Mouse (Mus musculus): ENCODE results near the gene Gm13287. TPM values are rescaled to one million over a fixed set of nuclear protein-coding genes. Genes with fewer than 3 reads are reported as not detected.
"Not testable (repeated sequence)": the region's sequence is repeated elsewhere in the genome, so short reads cannot be mapped to it uniquely, and the experiment has no call there.

The Gm13287 gene
- polyA plus RNA-seq, 1 experiment from 2014 or later = not detected

DNA sequence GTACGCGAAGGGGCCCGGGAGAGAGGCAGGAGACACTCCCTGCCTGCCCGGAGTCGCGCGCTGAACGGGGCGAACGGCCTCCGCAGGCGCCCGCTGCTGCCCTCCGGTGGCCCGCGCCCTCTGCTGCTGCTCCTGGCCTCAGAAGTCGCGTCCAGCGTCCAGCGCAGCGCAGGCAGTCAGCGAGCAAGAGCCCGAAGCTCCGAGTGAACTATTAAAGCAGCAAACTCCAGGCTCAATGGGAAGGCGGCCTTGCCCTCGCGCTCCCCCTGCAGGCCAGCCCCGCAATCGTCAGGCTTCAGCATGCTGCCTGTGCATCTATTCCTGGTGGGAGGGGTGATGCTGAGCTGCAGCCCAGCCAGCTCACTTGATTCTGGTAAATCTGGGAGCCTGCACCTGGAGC is 26.4 kb upstream of the Gm13287 start, which contains the start of gene Gm13289:
Gene Gm13289, plus strand, starts transcription at position 301 of the 400 bp plus-strand sequence.
- ATAC-seq (ENCODE audit: insufficient number of reproducible peaks, low FRiP score, low TSS enrichment, low read depth); H3K4me2 ChIP-seq (replicated peaks); H3K9ac ChIP-seq; H3K4me1 ChIP-seq; H3K9me3 ChIP-seq (replicated peaks); H3K27ac ChIP-seq (replicated peaks); H3K36me3 ChIP-seq; H3K27me3 ChIP-seq; H3K4me3 ChIP-seq (replicated peaks): not testable (repeated sequence)
- no CpG with 5 or more reads among the region's 29 CpGs for WGBS

DNA sequence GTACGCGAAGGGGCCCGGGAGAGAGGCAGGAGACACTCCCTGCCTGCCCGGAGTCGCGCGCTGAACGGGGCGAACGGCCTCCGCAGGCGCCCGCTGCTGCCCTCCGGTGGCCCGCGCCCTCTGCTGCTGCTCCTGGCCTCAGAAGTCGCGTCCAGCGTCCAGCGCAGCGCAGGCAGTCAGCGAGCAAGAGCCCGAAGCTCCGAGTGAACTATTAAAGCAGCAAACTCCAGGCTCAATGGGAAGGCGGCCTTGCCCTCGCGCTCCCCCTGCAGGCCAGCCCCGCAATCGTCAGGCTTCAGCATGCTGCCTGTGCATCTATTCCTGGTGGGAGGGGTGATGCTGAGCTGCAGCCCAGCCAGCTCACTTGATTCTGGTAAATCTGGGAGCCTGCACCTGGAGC is 23.5 kb upstream of the Gm13287 start, which contains the start of gene Gm13272:
Gene Gm13272, plus strand, starts transcription at position 301 of the 400 bp plus-strand sequence.
- H3K9ac ChIP-seq; H3K4me1 ChIP-seq; H3K27me3 ChIP-seq; H3K27ac ChIP-seq (replicated peaks); H3K36me3 ChIP-seq; H3K9me3 ChIP-seq (replicated peaks); H3K4me3 ChIP-seq (replicated peaks); H3K4me2 ChIP-seq (replicated peaks); ATAC-seq (ENCODE audit: insufficient number of reproducible peaks, low FRiP score, low TSS enrichment, low read depth): not testable (repeated sequence)
- no CpG with 5 or more reads among the region's 29 CpGs for WGBS

DNA sequence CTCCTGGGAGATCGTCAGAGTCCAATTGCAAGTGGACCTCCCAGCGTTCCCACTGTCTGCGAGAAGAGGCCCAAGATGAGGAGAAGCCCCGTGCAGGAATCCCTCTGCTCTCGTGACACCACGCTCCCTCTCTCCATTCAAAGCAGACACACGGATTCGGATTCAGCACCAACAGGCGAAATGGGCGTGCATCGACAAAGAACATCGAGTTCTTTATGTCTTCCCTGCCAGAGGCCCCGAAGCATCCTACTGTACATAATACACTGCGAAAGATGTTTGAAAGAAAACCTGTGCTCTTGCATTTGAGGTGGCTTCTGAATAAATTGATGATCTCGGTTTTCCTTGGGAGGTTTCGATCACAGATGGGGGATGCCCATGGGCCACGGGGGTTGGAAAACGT is 22.7 kb upstream of the Gm13287 start:
- not testable (repeated sequence) for H3K27ac ChIP-seq (replicated peaks)

DNA sequence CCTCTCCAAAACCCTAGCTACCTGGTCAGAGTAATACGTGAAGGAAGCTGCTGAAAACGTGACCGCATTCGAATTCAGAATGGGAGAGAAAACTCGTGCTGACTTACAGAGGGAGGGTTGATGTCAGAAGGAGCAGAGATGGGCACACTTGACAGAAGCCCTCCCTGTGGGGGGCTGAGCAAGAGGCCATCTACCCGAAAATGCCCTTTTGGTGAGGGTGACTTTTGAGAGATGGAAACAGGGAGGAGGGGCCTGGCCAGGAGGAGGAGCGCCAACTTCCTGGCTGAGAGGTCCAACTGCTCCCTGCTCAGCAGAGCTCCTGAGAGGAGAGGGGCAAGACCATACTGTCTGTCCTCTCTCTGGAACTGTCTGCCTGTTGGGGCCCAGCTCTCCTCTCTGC is 21.2 kb upstream of the Gm13287 start, which contains the start of gene Ifnz:
Gene Ifnz, plus strand, starts transcription at position 301 of the 400 bp plus-strand sequence.
- H3K36me3 ChIP-seq; ATAC-seq (ENCODE audit: insufficient number of reproducible peaks, low FRiP score, low TSS enrichment, low read depth); H3K27me3 ChIP-seq; H3K9ac ChIP-seq; H3K4me1 ChIP-seq; H3K9me3 ChIP-seq (replicated peaks): not testable (repeated sequence)
- Histone ChIP-seq H3K4me2 (replicated peaks) (peak within 1 kb of the TSS; percentile 39), H3K4me3 (replicated peaks) (peak within 1 kb of the TSS; percentile 28), H3K27ac (replicated peaks) (peak within 1 kb of the TSS; percentile 68)
- 13% methylated on average over 4 of the region's 7 CpGs for WGBS

More for the DNA sequence above, 22.7 kb upstream of the Gm13287 start:
- H3K9me3 ChIP-seq (replicated peaks); H3K27me3 ChIP-seq; H3K36me3 ChIP-seq; H3K4me1 ChIP-seq; H3K4me2 ChIP-seq (replicated peaks); H3K9ac ChIP-seq; ATAC-seq (ENCODE audit: insufficient number of reproducible peaks, low FRiP score, low TSS enrichment, low read depth); H3K4me3 ChIP-seq (replicated peaks): not testable (repeated sequence)
- 47% methylated on average over 16 of the region's 18 CpGs for WGBS

DNA sequence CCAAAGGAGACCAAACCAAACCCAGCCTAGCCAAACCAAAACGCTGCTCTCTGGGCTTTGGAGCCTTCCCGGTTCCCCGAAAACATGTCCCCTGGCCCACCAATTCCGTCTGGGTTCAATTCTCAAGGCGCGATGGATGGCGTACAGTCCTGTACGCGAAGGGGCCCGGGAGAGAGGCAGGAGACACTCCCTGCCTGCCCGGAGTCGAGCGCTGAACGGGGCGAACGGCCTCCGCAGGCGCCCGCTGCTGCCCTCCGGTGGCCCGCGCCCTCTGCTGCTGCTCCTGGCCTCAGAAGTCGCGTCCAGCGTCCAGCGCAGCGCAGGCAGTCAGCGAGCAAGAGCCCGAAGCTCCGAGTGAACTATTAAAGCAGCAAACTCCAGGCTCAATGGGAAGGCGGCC is 20.7 kb upstream of the Gm13287 start:
- H3K9ac ChIP-seq; ATAC-seq (ENCODE audit: insufficient number of reproducible peaks, low FRiP score, low TSS enrichment, low read depth); H3K4me1 ChIP-seq; H3K36me3 ChIP-seq; H3K9me3 ChIP-seq (replicated peaks); H3K27me3 ChIP-seq: not testable (repeated sequence)
- Histone ChIP-seq H3K4me2 (replicated peaks) (peak overlapping the region; percentile 39), H3K27ac (replicated peaks) (peak overlapping the region; percentile 68), H3K4me3 (replicated peaks) (peak overlapping the region; percentile 28)
- WGBS = 0% methylated on average over 3 of the region's 31 CpGs

DNA sequence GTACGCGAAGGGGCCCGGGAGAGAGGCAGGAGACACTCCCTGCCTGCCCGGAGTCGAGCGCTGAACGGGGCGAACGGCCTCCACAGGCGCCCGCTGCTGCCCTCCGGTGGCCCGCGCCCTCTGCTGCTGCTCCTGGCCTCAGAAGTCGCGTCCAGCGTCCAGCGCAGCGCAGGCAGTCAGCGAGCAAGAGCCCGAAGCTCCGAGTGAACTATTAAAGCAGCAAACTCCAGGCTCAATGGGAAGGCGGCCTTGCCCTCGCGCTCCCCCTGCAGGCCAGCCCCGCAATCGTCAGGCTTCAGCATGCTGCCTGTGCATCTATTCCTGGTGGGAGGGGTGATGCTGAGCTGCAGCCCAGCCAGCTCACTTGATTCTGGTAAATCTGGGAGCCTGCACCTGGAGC is 17.6 kb upstream of the Gm13287 start, which contains the start of gene Gm13276:
Gene Gm13276, plus strand, starts transcription at position 301 of the 400 bp plus-strand sequence.
- WGBS = no CpG with 5 or more reads among the region's 27 CpGs
- ATAC-seq (ENCODE audit: insufficient number of reproducible peaks, low FRiP score, low TSS enrichment, low read depth); H3K36me3 ChIP-seq; H3K4me1 ChIP-seq; H3K4me2 ChIP-seq (replicated peaks); H3K9me3 ChIP-seq (replicated peaks); H3K27ac ChIP-seq (replicated peaks); H3K9ac ChIP-seq; H3K27me3 ChIP-seq; H3K4me3 ChIP-seq (replicated peaks): not testable (repeated sequence)

DNA sequence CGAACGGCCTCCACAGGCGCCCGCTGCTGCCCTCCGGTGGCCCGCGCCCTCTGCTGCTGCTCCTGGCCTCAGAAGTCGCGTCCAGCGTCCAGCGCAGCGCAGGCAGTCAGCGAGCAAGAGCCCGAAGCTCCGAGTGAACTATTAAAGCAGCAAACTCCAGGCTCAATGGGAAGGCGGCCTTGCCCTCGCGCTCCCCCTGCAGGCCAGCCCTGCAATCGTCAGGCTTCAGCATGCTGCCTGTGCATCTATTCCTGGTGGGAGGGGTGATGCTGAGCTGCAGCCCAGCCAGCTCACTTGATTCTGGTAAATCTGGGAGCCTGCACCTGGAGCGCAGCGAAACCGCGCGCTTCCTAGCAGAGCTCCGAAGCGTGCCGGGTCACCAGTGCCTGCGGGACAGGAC is 14.7 kb upstream of the Gm13287 start, which contains the start of gene Gm13277:
Gene Gm13277, plus strand, starts transcription at position 231 of the 400 bp plus-strand sequence.
- H3K27me3 ChIP-seq; ATAC-seq (ENCODE audit: insufficient number of reproducible peaks, low FRiP score, low TSS enrichment, low read depth); H3K4me2 ChIP-seq (replicated peaks); H3K9me3 ChIP-seq (replicated peaks); H3K36me3 ChIP-seq; H3K9ac ChIP-seq; H3K27ac ChIP-seq (replicated peaks); H3K4me3 ChIP-seq (replicated peaks); H3K4me1 ChIP-seq: not testable (repeated sequence)
- WGBS = 0% methylated on average over 4 of the region's 28 CpGs

DNA sequence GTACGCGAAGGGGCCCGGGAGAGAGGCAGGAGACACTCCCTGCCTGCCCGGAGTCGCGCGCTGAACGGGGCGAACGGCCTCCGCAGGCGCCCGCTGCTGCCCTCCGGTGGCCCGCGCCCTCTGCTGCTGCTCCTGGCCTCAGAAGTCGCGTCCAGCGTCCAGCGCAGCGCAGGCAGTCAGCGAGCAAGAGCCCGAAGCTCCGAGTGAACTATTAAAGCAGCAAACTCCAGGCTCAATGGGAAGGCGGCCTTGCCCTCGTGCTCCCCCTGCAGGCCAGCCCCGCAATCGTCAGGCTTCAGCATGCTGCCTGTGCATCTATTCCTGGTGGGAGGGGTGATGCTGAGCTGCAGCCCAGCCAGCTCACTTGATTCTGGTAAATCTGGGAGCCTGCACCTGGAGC is 11.8 kb upstream of the Gm13287 start, which contains the start of gene Gm13278:
Gene Gm13278, plus strand, starts transcription at position 301 of the 400 bp plus-strand sequence.
- H3K27me3 ChIP-seq = not testable (repeated sequence)
- WGBS = no CpG with 5 or more reads among the region's 28 CpGs

DNA sequence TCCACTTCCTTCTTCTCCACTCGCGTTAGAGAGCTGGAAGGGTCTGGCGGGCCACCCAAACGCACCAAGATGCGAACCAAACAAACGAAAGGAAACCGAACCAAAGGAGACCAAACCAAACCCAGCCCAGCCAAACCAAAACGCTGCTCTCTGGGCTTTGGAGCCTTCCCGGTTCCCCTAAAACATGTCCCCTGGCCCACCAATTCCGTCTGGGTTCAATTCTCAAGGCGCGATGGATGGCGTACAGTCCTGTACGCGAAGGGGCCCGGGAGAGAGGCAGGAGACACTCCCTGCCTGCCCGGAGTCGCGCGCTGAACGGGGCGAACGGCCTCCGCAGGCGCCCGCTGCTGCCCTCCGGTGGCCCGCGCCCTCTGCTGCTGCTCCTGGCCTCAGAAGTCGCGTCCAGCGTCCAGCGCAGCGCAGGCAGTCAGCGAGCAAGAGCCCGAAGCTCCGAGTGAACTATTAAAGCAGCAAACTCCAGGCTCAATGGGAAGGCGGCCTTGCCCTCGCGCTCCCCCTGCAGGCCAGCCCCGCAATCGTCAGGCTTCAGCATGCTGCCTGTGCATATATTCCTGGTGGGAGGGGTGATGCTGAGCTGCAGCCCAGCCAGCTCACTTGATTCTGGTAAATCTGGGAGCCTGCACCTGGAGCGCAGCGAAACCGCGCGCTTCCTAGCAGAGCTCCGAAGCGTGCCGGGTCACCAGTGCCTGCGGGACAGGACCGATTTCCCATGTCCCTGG is 8.9 kb upstream of the Gm13287 start, which contains the start of gene Gm13275:
Gene Gm13275, plus strand, starts transcription at position 552 of the 740 bp plus-strand sequence.
- H3K9me3 ChIP-seq (replicated peaks); H3K27me3 ChIP-seq; H3K27ac ChIP-seq (replicated peaks); H3K36me3 ChIP-seq; H3K4me2 ChIP-seq (replicated peaks); H3K4me1 ChIP-seq; ATAC-seq (ENCODE audit: insufficient number of reproducible peaks, low FRiP score, low TSS enrichment, low read depth); H3K4me3 ChIP-seq (replicated peaks); H3K9ac ChIP-seq: not testable (repeated sequence)
- whole genome bisulfite sequencing = 0% methylated on average over 9 of the region's 52 CpGs

More for the DNA sequence above, 11.8 kb upstream of the Gm13287 start, which contains the start of gene Gm13278:
- H3K4me1 ChIP-seq; H3K4me3 ChIP-seq (replicated peaks); H3K9me3 ChIP-seq (replicated peaks); ATAC-seq (ENCODE audit: insufficient number of reproducible peaks, low FRiP score, low TSS enrichment, low read depth); H3K36me3 ChIP-seq; H3K4me2 ChIP-seq (replicated peaks); H3K27ac ChIP-seq (replicated peaks); H3K9ac ChIP-seq: not testable (repeated sequence)

DNA sequence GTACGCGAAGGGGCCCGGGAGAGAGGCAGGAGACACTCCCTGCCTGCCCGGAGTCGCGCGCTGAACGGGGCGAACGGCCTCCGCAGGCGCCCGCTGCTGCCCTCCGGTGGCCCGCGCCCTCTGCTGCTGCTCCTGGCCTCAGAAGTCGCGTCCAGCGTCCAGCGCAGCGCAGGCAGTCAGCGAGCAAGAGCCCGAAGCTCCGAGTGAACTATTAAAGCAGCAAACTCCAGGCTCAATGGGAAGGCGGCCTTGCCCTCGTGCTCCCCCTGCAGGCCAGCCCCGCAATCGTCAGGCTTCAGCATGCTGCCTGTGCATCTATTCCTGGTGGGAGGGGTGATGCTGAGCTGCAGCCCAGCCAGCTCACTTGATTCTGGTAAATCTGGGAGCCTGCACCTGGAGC is 6.0 kb upstream of the Gm13287 start, which contains the start of gene Gm13279:
Gene Gm13279, plus strand, starts transcription at position 301 of the 400 bp plus-strand sequence.
- H3K4me3 ChIP-seq (replicated peaks); H3K36me3 ChIP-seq; H3K4me2 ChIP-seq (replicated peaks); H3K9me3 ChIP-seq (replicated peaks); H3K4me1 ChIP-seq; H3K9ac ChIP-seq; ATAC-seq (ENCODE audit: insufficient number of reproducible peaks, low FRiP score, low TSS enrichment, low read depth); H3K27me3 ChIP-seq; H3K27ac ChIP-seq (replicated peaks): not testable (repeated sequence)
- no CpG with 5 or more reads among the region's 28 CpGs for WGBS

DNA sequence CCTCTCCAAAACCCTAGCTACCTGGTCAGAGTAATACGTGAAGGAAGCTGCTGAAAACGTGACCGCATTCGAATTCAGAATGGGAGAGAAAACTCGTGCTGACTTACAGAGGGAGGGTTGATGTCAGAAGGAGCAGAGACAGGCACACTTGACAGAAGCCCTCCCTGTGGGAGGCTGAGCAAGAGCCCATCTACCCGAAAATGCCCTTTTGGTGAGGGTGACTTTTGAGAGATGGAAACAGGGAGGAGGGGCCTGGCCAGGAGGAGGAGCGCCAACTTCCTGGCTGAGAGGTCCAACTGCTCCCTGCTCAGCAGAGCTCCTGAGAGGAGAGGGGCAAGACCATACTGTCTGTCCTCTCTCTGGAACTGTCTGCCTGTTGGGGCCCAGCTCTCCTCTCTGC is 3.7 kb upstream of the Gm13287 start, which contains the start of gene Gm13285:
Gene Gm13285, plus strand, starts transcription at position 301 of the 400 bp plus-strand sequence.
- H3K36me3 ChIP-seq; H3K9me3 ChIP-seq (replicated peaks); H3K9ac ChIP-seq; H3K4me2 ChIP-seq (replicated peaks); H3K4me3 ChIP-seq (replicated peaks); H3K27me3 ChIP-seq; H3K4me1 ChIP-seq; H3K27ac ChIP-seq (replicated peaks); ATAC-seq (ENCODE audit: insufficient number of reproducible peaks, low FRiP score, low TSS enrichment, low read depth): not testable (repeated sequence)
- 9% methylated on average over 6 of the region's 7 CpGs for WGBS
